In the genomic region with DNA sequence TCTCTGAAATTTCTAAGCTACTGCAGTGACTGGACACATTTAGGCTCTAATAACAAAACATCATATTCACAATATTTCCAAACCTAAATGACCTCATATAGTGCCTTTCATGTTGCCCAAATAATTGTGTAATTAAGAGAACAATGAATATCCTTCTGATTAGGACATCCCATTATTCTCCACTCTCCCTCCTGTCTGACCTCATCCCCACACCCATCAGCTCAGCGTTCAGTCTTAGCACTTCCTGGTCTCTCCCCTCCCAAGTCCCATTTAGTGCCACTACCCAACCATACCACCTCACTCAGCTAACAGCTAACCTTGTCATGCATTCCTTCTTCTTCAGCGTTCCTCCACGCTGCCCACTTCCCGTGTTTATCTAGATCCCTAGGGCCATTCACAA, we compare ENCODE assay signal across 17 mouse cellular contexts.
DNase-seq lines count a peak whose midpoint lies in the region; ATAC-seq and TF ChIP-seq lines count a peak whose summit lies in the region.
"Had no signal": no experiment of that assay in that cellular context is flagged by ENCODE, and none has a peak within 500 bp of the region (broad histone marks: within the 10 kb centered on the region; RNA-seq: fewer than 3 reads in every experiment).

No protein-coding gene starts in this region.

- no peak overlapping the region for H3K4me3 ChIP-seq in heart, embryonic 15.5 days
- H3K4me3 ChIP-seq in lung, embryonic 15.5 days, result no peak overlapping the region
- H3K4me3 ChIP-seq in lung, adult 2 months (replicated peaks; ENCODE audit: extremely low read depth, low read depth, low read length), result no peak overlapping the region
- no peak overlapping the region for H3K4me3 ChIP-seq in stomach, embryonic 15.5 days (replicated peaks)
- H3K4me3 ChIP-seq: embryonic facial prominence, embryonic 10.5 days; forebrain, embryonic 12.5 days; gastrocnemius, adult 2 months; limb, embryonic 12.5 days; liver, embryonic 13.5 days; neural tube, embryonic 15.5 days had no signal

- no peak for TF ChIP-seq POLR2A in lung, adult 2 months (IDR thresholded peaks at IDR 0.05; ENCODE audit: borderline replicate concordance, extremely low read depth, low read depth, low read length)

- no peak for TF ChIP-seq CTCF in lung, adult 2 months (IDR thresholded peaks at IDR 0.05; ENCODE audit: insufficient read depth, low read length)

- H3K9ac ChIP-seq in heart, embryonic 15.5 days, result no peak overlapping the region
- H3K9ac ChIP-seq in lung, embryonic 15.5 days, result no peak overlapping the region
- H3K9ac ChIP-seq in stomach, embryonic 15.5 days, result no peak overlapping the region
- H3K9ac ChIP-seq: forebrain, embryonic 12.5 days; limb, embryonic 12.5 days; liver, embryonic 13.5 days; neural tube, embryonic 15.5 days had no signal

- WGBS in heart, embryonic 15.5 days, result 35% methylated on average over 4 of the region's 4 CpGs
- 18% methylated on average over 4 of the region's 4 CpGs for WGBS in lung, embryonic 15.5 days
- 28% methylated on average over 4 of the region's 4 CpGs for WGBS in lung, adult 2 months
- WGBS in stomach, embryonic 15.5 days, result 49% methylated on average over 4 of the region's 4 CpGs

- no peak for ATAC-seq in heart, embryonic 15.5 days (replicated peaks; ENCODE audit: insufficient number of reproducible peaks, insufficient read depth, low FRiP score, low read depth)
- ATAC-seq in lung, embryonic 15.5 days (ENCODE audit: borderline replicate concordance, extremely low read depth, low FRiP score, low TSS enrichment), result no peak
- ATAC-seq in granulocyte monocyte progenitor cell, adult 5-6 weeks (replicated peaks; ENCODE audit: poor library complexity, severe bottlenecking), result peak; percentile 50
- no peak for ATAC-seq in stomach, embryonic 15.5 days (ENCODE audit: insufficient read depth, low FRiP score, low read depth)

- H3K4me2 ChIP-seq in heart, embryonic 15.5 days, result no peak overlapping the region
- H3K4me2 ChIP-seq in lung, embryonic 15.5 days, result no peak overlapping the region
- no peak overlapping the region for H3K4me2 ChIP-seq in stomach, embryonic 15.5 days
- H3K4me2 ChIP-seq: forebrain, embryonic 12.5 days; limb, embryonic 12.5 days; liver, embryonic 13.5 days; neural tube, embryonic 15.5 days had no signal

- no peaks in the 10 kb centered on the region for H3K36me3 ChIP-seq in heart, embryonic 15.5 days
- no peaks in the 10 kb centered on the region for H3K36me3 ChIP-seq in lung, embryonic 15.5 days
- H3K36me3 ChIP-seq in stomach, embryonic 15.5 days, result no peaks in the 10 kb centered on the region
- H3K36me3 ChIP-seq: embryonic facial prominence, embryonic 10.5 days; forebrain, embryonic 12.5 days; limb, embryonic 12.5 days; liver, embryonic 13.5 days; neural tube, embryonic 15.5 days had no signal

- H3K27ac ChIP-seq in heart, embryonic 15.5 days, result peak overlapping the region; percentile 38; the same call in 1 of the 2 replicates
- H3K27ac ChIP-seq in lung, embryonic 15.5 days, result peak overlapping the region; percentile 8; the same call in 1 of the 2 replicates
- H3K27ac ChIP-seq in stomach, embryonic 15.5 days, result peak overlapping the region; percentile 28; the same call in 1 of the 2 replicates
- H3K27ac ChIP-seq: embryonic facial prominence, embryonic 10.5 days; forebrain, embryonic 12.5 days; gastrocnemius, adult 2 months; limb, embryonic 12.5 days; liver, embryonic 13.5 days; neural tube, embryonic 15.5 days had no signal

- no peaks in the 10 kb centered on the region for H3K9me3 ChIP-seq in heart, embryonic 15.5 days (replicated peaks)
- no peaks in the 10 kb centered on the region for H3K9me3 ChIP-seq in lung, embryonic 15.5 days
- H3K9me3 ChIP-seq in stomach, embryonic 15.5 days, result no peaks in the 10 kb centered on the region
- H3K9me3 ChIP-seq: embryonic facial prominence, embryonic 10.5 days; forebrain, embryonic 12.5 days; limb, embryonic 12.5 days; liver, embryonic 13.5 days; neural tube, embryonic 15.5 days had no signal

- no peak for DNase-seq in heart, postnatal 36 days
- DNase-seq in lung, adult 2 months, result no peak
- DNase-seq in left cerebral cortex, postnatal 14 days (ENCODE audit: low spot score in 2 of 2), result no peak
- DNase-seq: cerebellum, adult 9-10 months; gastrocnemius, adult 2 months; kidney, adult 8-10 months; liver, embryonic 13.5 days; midbrain, embryonic 14.5 days; right cerebral cortex, postnatal 25 days had no signal

- H3K4me1 ChIP-seq in heart, embryonic 15.5 days (replicated peaks), result peaks cover 20% of the 10 kb centered on the region
- H3K4me1 ChIP-seq in lung, embryonic 15.5 days, result peaks cover 19% of the 10 kb centered on the region
- peaks cover 9% of the 10 kb centered on the region for H3K4me1 ChIP-seq in lung, adult 2 months (ENCODE audit: control insufficient read depth, insufficient read depth, low read length)
- 0 out of 2 replicates have a peak, but pooled peaks cover 6% of the 10 kb centered on the region for H3K4me1 ChIP-seq in stomach, embryonic 15.5 days
- H3K4me1 ChIP-seq: forebrain, embryonic 12.5 days; liver, embryonic 13.5 days had no signal

- no peaks in the 10 kb centered on the region for H3K27me3 ChIP-seq in heart, embryonic 15.5 days
- H3K27me3 ChIP-seq in lung, embryonic 15.5 days, result no peaks in the 10 kb centered on the region
- no peaks in the 10 kb centered on the region for H3K27me3 ChIP-seq in stomach, embryonic 15.5 days (replicated peaks)
- H3K27me3 ChIP-seq: forebrain, embryonic 12.5 days; limb, embryonic 12.5 days; liver, embryonic 13.5 days; neural tube, embryonic 15.5 days had no signal

- intact Hi-C loops in heart, postnatal 36 days (cut with DNase I), result no loop called here
- intact Hi-C loops in left cerebral cortex, postnatal 14 days (cut with DNase I), result no loop called here
